Mouse (Mus musculus): ENCODE measurements around the gene Klf16. TPM values are rescaled to one million over a fixed set of nuclear protein-coding genes. Genes with fewer than 3 reads are reported as not detected.

The Klf16 gene
- polyA plus RNA-seq, 1 experiment = 7.7 TPM

GRCm38 (mm10) chr10:80619465-80620244 lies 42.5 kb upstream of the Klf16 start:
- Histone ChIP-seq H3K4me1 (ENCODE audit: control insufficient read depth, insufficient read depth, low read length) (peaks cover 24% of the 10 kb centered on the region), H3K27ac (ENCODE audit: insufficient read depth, low read depth, low read length) (no peak overlapping the region), H3K4me3 (ENCODE audit: insufficient read depth, low read length) (no peak overlapping the region)
- no peak for TF ChIP-seq CTCF (IDR thresholded peaks at IDR 0.05; ENCODE audit: low read depth, low read length)
- no peak for TF ChIP-seq POLR2A (IDR thresholded peaks at IDR 0.05; ENCODE audit: borderline replicate concordance, low read depth, low read length)

- no peak for TF ChIP-seq POLR2A (IDR thresholded peaks at IDR 0.05; ENCODE audit: borderline replicate concordance, low read depth, low read length)
- TF ChIP-seq CTCF (IDR thresholded peaks at IDR 0.05; ENCODE audit: low read depth, low read length) = no peak
- H3K27ac ChIP-seq (ENCODE audit: insufficient read depth, low read depth, low read length) = no peak overlapping the region
- H3K4me3 ChIP-seq (ENCODE audit: insufficient read depth, low read length) = no peak overlapping the region
- peaks cover 20% of the 10 kb centered on the region for H3K4me1 ChIP-seq (ENCODE audit: control insufficient read depth, insufficient read depth, low read length)
Observed at GRCm38 (mm10) chr10:80618181-80618580, 41.1 kb upstream of the Klf16 start.

DNA sequence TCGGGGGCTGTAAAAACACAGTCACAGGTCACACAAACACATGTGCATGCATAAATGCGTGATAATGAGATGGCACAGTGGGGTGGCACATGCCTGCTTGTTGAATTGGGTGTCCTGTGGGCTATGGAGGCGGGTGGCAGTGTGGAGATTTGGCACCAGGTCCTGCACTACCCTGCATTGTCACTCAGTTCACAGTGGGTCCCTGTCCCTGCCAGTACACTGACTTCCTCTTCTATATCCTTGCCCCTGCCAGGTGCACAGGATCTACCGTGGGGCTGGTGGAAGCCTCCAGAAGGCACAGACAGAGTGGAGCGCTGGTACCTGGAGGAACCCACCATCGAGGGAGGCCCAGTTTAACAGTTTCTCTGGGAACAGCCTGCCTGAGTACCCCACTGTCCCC lies 37.2 kb upstream of the Klf16 start:
- Histone ChIP-seq H3K27ac (ENCODE audit: insufficient read depth, low read depth, low read length) (no peak overlapping the region), H3K4me3 (ENCODE audit: insufficient read depth, low read length) (no peak overlapping the region), H3K4me1 (ENCODE audit: control insufficient read depth, insufficient read depth, low read length) (peaks cover 26% of the 10 kb centered on the region)
- TF ChIP-seq CTCF (IDR thresholded peaks at IDR 0.05; ENCODE audit: low read depth, low read length) (no peak), POLR2A (IDR thresholded peaks at IDR 0.05; ENCODE audit: borderline replicate concordance, low read depth, low read length) (no peak)

GRCm38 (mm10) chr10:80613821-80614220 lies 36.7 kb upstream of the Klf16 start:
- Histone ChIP-seq H3K4me3 (ENCODE audit: insufficient read depth, low read length) (no peak overlapping the region), H3K4me1 (ENCODE audit: control insufficient read depth, insufficient read depth, low read length) (peaks cover 26% of the 10 kb centered on the region), H3K27ac (ENCODE audit: insufficient read depth, low read depth, low read length) (no peak overlapping the region)
- TF ChIP-seq CTCF (IDR thresholded peaks at IDR 0.05; ENCODE audit: low read depth, low read length) (no peak), POLR2A (IDR thresholded peaks at IDR 0.05; ENCODE audit: borderline replicate concordance, low read depth, low read length) (no peak)

- Histone ChIP-seq H3K4me3 (ENCODE audit: insufficient read depth, low read length) (no peak overlapping the region), H3K27ac (ENCODE audit: insufficient read depth, low read depth, low read length) (no peak overlapping the region), H3K4me1 (ENCODE audit: control insufficient read depth, insufficient read depth, low read length) (peaks cover 11% of the 10 kb centered on the region)
- no peak for TF ChIP-seq POLR2A (IDR thresholded peaks at IDR 0.05; ENCODE audit: borderline replicate concordance, low read depth, low read length)
- TF ChIP-seq CTCF (IDR thresholded peaks at IDR 0.05; ENCODE audit: low read depth, low read length) = no peak
Observed at GRCm38 (mm10) chr10:80611905-80612304, 34.8 kb upstream of the Klf16 start.

GRCm38 (mm10) chr10:80611024-80611423 lies 33.9 kb upstream of the Klf16 start:
- Histone ChIP-seq H3K4me3 (ENCODE audit: insufficient read depth, low read length) (no peak overlapping the region), H3K4me1 (ENCODE audit: control insufficient read depth, insufficient read depth, low read length) (peaks cover 11% of the 10 kb centered on the region), H3K27ac (ENCODE audit: insufficient read depth, low read depth, low read length) (no peak overlapping the region)
- peak; percentile 97 for TF ChIP-seq CTCF (IDR thresholded peaks at IDR 0.05; ENCODE audit: low read depth, low read length)
- TF ChIP-seq POLR2A (IDR thresholded peaks at IDR 0.05; ENCODE audit: borderline replicate concordance, low read depth, low read length) = no peak

DNA sequence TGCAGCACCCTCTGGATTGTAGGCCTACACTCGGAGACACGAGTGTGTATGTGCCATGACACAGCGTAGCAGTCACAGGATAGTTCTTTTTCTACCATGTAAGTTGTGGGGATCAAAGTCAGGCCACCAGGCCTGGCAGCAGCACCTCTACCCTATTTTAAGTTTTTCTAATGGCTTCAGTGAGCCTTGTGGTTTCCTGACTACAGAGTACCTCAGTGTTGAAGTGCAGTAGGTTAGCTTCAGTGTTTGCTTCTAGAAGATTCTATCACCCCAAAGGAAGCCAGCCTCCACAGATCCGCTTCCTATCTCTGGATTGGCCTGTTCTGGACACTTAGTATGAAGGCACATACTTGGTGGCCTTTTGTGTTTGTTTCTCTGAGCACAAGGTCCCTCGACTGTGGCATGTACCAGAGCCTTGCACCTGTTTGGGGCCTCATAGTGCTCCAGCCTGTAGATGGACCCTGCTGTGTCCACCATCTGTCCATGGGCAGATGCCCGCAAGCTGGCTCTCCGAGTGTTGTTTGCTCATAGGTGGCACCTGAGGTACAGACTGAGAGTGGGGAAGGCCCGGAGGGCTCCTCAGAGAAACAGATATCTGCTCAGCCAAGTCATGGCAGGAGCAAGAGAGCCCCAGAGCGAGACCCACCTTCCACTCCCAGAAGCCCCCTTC lies 33.1 kb upstream of the Klf16 start:
- no peak for TF ChIP-seq CTCF (IDR thresholded peaks at IDR 0.05; ENCODE audit: low read depth, low read length)
- TF ChIP-seq POLR2A (IDR thresholded peaks at IDR 0.05; ENCODE audit: borderline replicate concordance, low read depth, low read length) = no peak
- Histone ChIP-seq H3K4me1 (ENCODE audit: control insufficient read depth, insufficient read depth, low read length) (peaks cover 11% of the 10 kb centered on the region), H3K4me3 (ENCODE audit: insufficient read depth, low read length) (no peak overlapping the region), H3K27ac (ENCODE audit: insufficient read depth, low read depth, low read length) (no peak overlapping the region)

- no peak for TF ChIP-seq CTCF (IDR thresholded peaks at IDR 0.05; ENCODE audit: low read depth, low read length)
- no peak for TF ChIP-seq POLR2A (IDR thresholded peaks at IDR 0.05; ENCODE audit: borderline replicate concordance, low read depth, low read length)
- H3K27ac ChIP-seq (ENCODE audit: insufficient read depth, low read depth, low read length) = no peak overlapping the region
- peaks cover 14% of the 10 kb centered on the region for H3K4me1 ChIP-seq (ENCODE audit: control insufficient read depth, insufficient read depth, low read length)
- H3K4me3 ChIP-seq (ENCODE audit: insufficient read depth, low read length) = no peak overlapping the region
Observed at GRCm38 (mm10) chr10:80609269-80609924, 32.3 kb upstream of the Klf16 start.

DNA sequence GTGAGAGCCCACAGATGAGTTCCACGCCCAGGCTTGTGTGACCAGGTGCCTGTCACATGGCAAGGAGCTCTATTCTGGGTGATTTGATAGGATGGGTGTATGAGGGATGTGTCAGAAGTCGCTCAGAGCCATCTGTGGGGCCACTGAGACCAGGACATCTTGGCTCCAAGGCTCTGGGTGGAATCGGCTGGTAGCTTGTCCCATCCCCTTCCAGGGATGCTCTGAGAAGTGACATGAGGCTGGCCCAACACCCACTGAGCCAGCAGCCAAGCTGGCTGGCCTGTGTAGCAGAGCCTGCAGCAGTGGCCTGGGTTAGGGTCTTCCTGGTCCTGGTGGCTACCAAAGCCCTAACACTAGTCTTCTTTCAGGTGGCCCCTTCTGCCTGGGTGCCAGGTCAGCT lies 31.3 kb upstream of the Klf16 start:
- H3K27ac ChIP-seq (ENCODE audit: insufficient read depth, low read depth, low read length) = no peak overlapping the region
- TF ChIP-seq CTCF (IDR thresholded peaks at IDR 0.05; ENCODE audit: low read depth, low read length) = no peak
- peaks cover 20% of the 10 kb centered on the region for H3K4me1 ChIP-seq (ENCODE audit: control insufficient read depth, insufficient read depth, low read length)

More for the DNA sequence above, 31.3 kb upstream of the Klf16 start:
- H3K4me3 ChIP-seq (ENCODE audit: insufficient read depth, low read length) = no peak overlapping the region

Measured in bone marrow macrophage, adult 2 months (primary cell).